Mouse (Mus musculus) macrophage (primary cell): ENCODE measurements around the gene Itgb3. TPM values are rescaled to one million over a fixed set of nuclear protein-coding genes. Genes with fewer than 3 reads are reported as not detected.

Source experiments
- H3K27ac ChIP-seq: fragments of 350-480 bp; formaldehyde crosslinking; 2 replicates; pipeline ENCODE4 v1.9.0; 2021
- H3K36me3 ChIP-seq: fragments of 350-480 bp; formaldehyde crosslinking; 2 replicates; pipeline ENCODE4 v1.9.0; 2021; ENCODE audit errors: inconsistent target
- H3K4me3 ChIP-seq: fragments of 350-480 bp; formaldehyde crosslinking; 2 replicates; pipeline ENCODE4 v1.9.0; 2021; ENCODE audit errors: inconsistent target
- H3K79me2 ChIP-seq: fragments of 350-480 bp; formaldehyde crosslinking; 2 replicates; pipeline ENCODE4 v1.9.0; 2021; ENCODE audit errors: inconsistent target
- WGBS: methylation state at CpG from one replicate; pipeline ENCODE4 v1.1.7; 2026; ENCODE audit warnings: inconsistent platforms; ENCODE audit not compliant: missing documents; 5-methylcytosine and 5-hydroxymethylcytosine counted together
- polyA plus RNA-seq: library from polyadenylated mRNA; stranded (reverse); fragments of 250-400 nt; gene quantifications from 3 replicates; pipeline ENCODE4 v1.2.4, GENCODE M21; 2018; ENCODE audit warnings: inconsistent platforms

Gene Itgb3
- polyA plus RNA-seq, 1 experiment from 2014 or later = 15.4 TPM

DNA sequence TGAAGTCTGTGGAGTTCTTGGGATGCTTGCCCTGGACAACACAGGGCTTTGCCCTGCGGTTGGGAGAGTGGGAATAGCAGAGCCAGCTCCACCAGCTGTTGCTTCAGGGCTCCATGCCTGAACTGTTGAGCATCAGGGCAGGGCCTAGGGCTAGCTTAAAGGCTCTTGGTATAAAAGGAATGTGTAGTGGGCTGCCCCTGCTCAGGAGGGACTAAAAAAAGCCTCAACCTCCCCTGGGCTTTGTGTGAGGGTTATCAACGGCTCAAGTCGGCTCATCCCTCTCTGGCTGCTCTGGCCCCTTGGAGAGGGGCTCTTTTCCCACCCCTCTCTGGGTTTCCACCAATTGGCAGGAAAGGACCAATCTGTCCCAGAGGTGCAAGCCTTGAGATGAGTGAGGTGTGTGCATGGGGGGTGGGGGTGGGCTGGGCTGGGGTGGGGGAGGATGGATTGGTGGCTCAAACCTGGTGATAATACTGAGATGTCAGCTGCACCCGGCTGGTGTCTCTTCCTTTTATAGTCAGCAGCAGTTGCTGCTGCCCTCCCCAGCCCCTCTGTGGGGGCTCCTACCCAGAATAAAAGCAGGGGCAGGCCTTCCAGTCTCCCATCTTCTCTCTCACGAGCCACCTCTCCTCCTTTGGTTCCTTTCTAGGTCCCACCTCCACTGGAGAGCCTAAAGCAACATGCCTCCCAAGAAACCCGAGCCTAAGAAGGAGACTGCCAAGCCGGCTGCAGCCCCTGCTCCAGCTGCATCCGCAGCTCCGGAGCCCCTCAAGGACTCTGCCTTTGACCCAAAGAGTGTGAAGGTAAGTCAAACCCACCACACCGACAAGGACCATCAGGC lies 30.8 kb upstream of the Itgb3 start:
- WGBS = 96% methylated on average over 10 of the region's 10 CpGs
- no peak overlapping the region for H3K27ac ChIP-seq
- H3K79me2 ChIP-seq = no peaks in the 10 kb centered on the region
- no peaks in the 10 kb centered on the region for H3K36me3 ChIP-seq
- no peak overlapping the region for H3K4me3 ChIP-seq

- Histone ChIP-seq H3K36me3 (no peaks in the 10 kb centered on the region), H3K27ac (no peak overlapping the region), H3K79me2 (no peaks in the 10 kb centered on the region), H3K4me3 (no peak overlapping the region)
- WGBS = 71% methylated on average over 5 of the region's 5 CpGs
These were observed 29.7 kb upstream of the Itgb3 start for GRCm38 (mm10) chr11:104578074-104578473.

- Histone ChIP-seq H3K36me3 (no peaks in the 10 kb centered on the region), H3K79me2 (no peaks in the 10 kb centered on the region), H3K27ac (no peak overlapping the region), H3K4me3 (no peak overlapping the region)
- 18% methylated on average over 9 of the region's 9 CpGs for WGBS
These were observed 28.7 kb upstream of the Itgb3 start for GRCm38 (mm10) chr11:104579084-104579483.

DNA sequence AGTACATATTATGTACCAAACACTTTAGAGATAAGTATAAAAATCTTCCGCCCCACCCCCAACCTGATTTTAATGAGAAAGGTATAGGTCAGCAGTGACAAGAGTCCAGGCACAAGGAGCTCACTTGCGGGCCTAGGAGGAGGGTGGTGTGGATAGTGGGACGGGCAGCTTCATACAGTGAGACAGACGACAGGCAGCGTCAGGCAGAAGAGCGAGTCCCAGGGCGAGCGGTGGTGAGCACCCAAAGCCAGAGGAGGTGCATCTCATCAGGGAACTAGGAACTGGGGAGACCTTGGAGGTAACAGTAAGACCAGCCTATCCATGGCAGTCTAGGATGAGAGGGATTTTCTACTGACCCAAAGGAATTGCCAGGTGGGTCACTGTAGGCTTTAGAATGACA lies 28.2 kb upstream of the Itgb3 start:
- no peaks in the 10 kb centered on the region for H3K79me2 ChIP-seq
- H3K36me3 ChIP-seq = no peaks in the 10 kb centered on the region
- H3K4me3 ChIP-seq = no peak overlapping the region
- WGBS = 90% methylated on average over 7 of the region's 8 CpGs
- H3K27ac ChIP-seq = no peak overlapping the region

- WGBS = 87% methylated on average over 6 of the region's 6 CpGs
- Histone ChIP-seq H3K27ac (no peak overlapping the region), H3K4me3 (no peak overlapping the region), H3K79me2 (no peaks in the 10 kb centered on the region), H3K36me3 (no peaks in the 10 kb centered on the region)
These were observed 27.7 kb upstream of the Itgb3 start for GRCm38 (mm10) chr11:104580091-104580490.

DNA sequence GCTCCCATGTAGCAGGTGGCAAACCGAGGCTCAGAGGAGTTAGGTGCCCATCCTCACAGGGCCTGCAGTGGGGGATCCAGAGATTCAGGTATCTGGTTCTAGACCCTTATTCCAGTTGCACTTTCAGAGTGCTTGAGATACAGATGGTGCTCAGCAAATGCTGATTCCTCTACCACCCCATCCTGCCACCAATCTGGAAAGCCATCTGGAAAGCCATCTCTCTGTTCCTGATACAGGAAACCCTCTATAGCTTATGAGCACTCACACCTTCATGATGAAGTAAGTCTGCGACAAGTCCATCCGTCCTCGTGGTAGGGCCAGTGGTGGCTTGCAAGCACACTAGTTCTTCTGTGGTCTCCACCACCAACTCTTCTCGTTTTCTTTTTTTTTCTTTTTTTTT lies 27.2 kb upstream of the Itgb3 start:
- H3K27ac ChIP-seq = no peak overlapping the region
- no peak overlapping the region for H3K4me3 ChIP-seq
- H3K36me3 ChIP-seq = no peaks in the 10 kb centered on the region
- WGBS = 97% methylated on average over 2 of the region's 5 CpGs
- H3K79me2 ChIP-seq = no peaks in the 10 kb centered on the region

DNA sequence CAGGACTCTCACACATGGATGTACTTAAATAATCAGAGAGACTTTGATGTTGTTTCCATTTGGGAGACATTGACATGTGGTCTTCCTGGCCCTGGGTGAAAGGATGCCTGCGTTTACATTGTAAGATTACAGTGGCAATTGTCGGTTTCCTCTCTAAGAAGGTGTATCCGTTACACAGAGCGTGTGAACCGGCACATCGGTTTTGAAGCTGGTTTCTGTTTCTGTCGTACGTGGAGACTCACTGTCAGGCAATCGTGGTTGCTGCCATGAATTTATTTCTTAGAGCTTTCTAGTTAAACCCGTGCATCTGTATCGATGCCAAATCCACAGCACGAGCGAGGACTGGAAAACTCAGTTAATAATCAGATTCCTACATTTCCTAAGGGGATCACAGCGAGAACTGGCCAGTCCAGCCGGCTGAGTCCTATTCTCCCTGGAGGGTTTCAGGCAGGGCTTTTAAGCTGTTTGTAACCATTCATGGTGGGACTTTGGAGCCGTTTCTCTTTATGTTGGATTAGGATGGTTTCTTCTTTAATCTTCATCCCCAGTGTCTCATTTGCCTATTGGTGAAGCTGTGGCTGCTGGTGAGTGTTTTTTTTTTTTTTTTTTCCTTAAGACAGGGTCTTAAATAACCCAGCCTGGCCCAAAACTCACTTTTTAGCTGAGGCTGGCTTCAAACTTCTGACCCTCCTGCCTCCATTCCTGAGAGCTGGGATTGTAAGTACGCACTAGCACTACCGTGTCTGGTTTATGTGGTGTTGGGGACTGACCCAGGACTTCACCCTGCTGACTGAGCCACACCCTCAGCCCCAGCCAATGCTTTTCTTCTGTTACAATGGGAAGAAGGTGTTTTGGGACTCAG lies 26.1 kb upstream of the Itgb3 start:
- no peaks in the 10 kb centered on the region for H3K36me3 ChIP-seq
- H3K4me3 ChIP-seq = no peak overlapping the region; the same call in 1 of the 2 replicates
- WGBS = 13% methylated on average over 18 of the region's 18 CpGs
- H3K79me2 ChIP-seq = no peaks in the 10 kb centered on the region
- H3K27ac ChIP-seq = no peak overlapping the region

DNA sequence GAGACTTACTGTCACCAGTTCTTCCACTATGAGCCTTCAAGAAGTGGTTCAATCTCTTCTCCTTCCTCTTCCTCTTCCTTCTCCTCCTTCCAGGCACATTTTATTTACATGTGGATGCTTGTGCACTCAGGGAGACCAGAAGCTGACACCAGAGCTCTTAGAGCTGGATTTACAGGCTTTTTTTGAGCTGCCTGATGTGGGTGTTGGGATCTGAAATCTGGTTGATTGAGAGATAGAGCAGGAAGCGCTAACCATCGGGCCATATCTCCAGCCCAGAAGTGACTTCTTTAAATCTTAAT lies 25.5 kb upstream of the Itgb3 start:
- no peak overlapping the region for H3K4me3 ChIP-seq

GRCm38 (mm10) chr11:104582630-104583364 lies 25.0 kb upstream of the Itgb3 start:
- Histone ChIP-seq H3K79me2 (no peaks in the 10 kb centered on the region), H3K4me3 (no peak overlapping the region), H3K27ac (no peak overlapping the region), H3K36me3 (no peaks in the 10 kb centered on the region)
- WGBS = 44% methylated on average over 13 of the region's 13 CpGs

More for the DNA sequence above, 25.5 kb upstream of the Itgb3 start:
- Histone ChIP-seq H3K27ac (no peak overlapping the region), H3K79me2 (no peaks in the 10 kb centered on the region), H3K36me3 (no peaks in the 10 kb centered on the region)
- 17% methylated on average over 2 of the region's 2 CpGs for WGBS

- no peak overlapping the region for H3K4me3 ChIP-seq
- 90% methylated on average over 5 of the region's 5 CpGs for WGBS
These were observed 22.3 kb upstream of the Itgb3 start for GRCm38 (mm10) chr11:104585495-104585894.

GRCm38 (mm10) chr11:104587904-104588303 lies 19.9 kb upstream of the Itgb3 start:
- no peaks in the 10 kb centered on the region for H3K36me3 ChIP-seq
- 94% methylated on average over 9 of the region's 9 CpGs for WGBS
- H3K4me3 ChIP-seq = no peak overlapping the region
- no peak overlapping the region for H3K27ac ChIP-seq
- H3K79me2 ChIP-seq = no peaks in the 10 kb centered on the region

More at GRCm38 (mm10) chr11:104585495-104585894, 22.3 kb upstream of the Itgb3 start:
- H3K27ac ChIP-seq = no peak overlapping the region
- no peaks in the 10 kb centered on the region for H3K79me2 ChIP-seq
- no peaks in the 10 kb centered on the region for H3K36me3 ChIP-seq

DNA sequence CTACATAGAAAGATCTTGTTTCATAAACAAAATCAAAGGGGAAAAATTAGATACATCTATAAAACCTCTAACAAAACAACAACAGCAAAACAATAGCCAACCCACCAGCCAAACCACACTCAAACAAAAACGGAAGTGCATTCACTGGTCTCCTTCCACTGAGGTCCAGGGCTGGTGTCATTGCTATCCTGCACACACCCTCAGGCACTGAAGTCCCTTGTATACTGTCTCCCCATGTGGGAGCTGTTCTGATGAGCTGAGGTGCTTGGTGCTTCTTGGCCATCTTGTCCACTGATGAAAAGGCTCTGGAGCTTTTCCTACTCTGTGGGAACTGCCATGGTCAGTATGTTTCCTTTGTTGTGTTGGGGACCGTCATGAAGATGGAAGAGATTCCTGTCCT lies 19.3 kb upstream of the Itgb3 start:
- WGBS = 94% methylated on average over 2 of the region's 2 CpGs
- Histone ChIP-seq H3K79me2 (no peaks in the 10 kb centered on the region), H3K27ac (no peak overlapping the region), H3K36me3 (no peaks in the 10 kb centered on the region), H3K4me3 (no peak overlapping the region)

DNA sequence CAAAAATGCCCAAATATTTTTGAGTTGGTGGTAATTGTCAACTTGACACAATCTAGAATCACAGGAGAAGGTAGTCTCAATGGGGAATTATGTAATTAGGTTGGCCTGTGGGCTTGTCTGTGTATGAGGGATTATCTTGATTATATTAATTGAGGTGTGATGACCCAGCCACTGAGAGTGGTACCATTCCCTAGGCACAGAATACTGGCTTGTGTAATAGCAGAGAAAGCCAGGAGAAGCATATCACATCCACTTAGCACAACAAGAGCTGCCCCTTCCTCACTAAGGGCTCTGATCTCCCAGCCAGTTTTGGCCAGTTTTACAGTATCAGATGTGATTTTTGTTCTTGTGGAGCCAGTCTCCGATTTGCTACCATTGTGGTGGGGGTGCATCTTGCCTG lies 18.2 kb upstream of the Itgb3 start:
- Histone ChIP-seq H3K36me3 (no peaks in the 10 kb centered on the region), H3K4me3 (no peak overlapping the region), H3K79me2 (no peaks in the 10 kb centered on the region), H3K27ac (no peak overlapping the region)
- WGBS = 69% methylated on average over 1 of the region's 1 CpGs

- WGBS = under 1% methylated on average over 8 of the region's 8 CpGs
- H3K36me3 ChIP-seq = no peaks in the 10 kb centered on the region
- H3K79me2 ChIP-seq = no peaks in the 10 kb centered on the region
- H3K27ac ChIP-seq = no peak overlapping the region
- no peak overlapping the region for H3K4me3 ChIP-seq
These were observed 17.7 kb upstream of the Itgb3 start for GRCm38 (mm10) chr11:104590148-104590547.
